Mouse (Mus musculus): ENCODE results near the gene Trim44. TPM values are rescaled to one million over a fixed set of nuclear protein-coding genes. Genes with fewer than 3 reads are reported as not detected.

Gene Trim44
- polyA plus RNA-seq, 1 experiment from 2014 or later = 57.1 TPM

DNA sequence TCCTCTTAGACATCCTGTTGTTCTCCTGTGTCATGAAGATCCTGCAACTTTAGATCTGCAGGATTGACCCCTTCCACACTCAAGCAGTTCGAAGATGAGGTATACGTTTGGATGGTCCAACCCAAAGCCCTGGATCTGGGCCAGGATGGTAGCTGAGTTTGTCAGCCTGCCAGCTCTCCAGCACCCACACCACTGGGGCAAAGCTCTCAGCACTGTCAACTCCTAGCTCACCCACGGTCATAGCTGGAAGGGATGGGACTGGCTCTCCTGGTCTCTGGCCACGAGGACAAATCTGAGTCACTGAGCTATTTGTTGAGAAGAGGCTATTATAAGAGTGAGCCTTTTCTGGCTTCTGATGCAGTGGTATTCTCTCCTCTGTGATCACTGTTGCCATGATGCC, 155.0 kb downstream of the Trim44 start:
- ATAC-seq = no peak
- Histone ChIP-seq H3K27me3 (ENCODE audit: control insufficient read depth, insufficient read depth, low read depth, low read length) (no peaks in the 10 kb centered on the region), H3K4me3 (ENCODE audit: low read depth, low read length) (no peak overlapping the region), H3K4me1 (ENCODE audit: control insufficient read depth, insufficient read depth, low read length) (no peaks in the 10 kb centered on the region; the same call in 1 of the 2 replicates), H3K9ac (ENCODE audit: low read depth, low read length) (no peak overlapping the region), H3K4me2 (ENCODE audit: low read length) (no peak overlapping the region), H3K27ac (ENCODE audit: low read length) (no peak overlapping the region), H3K9me3 (replicated peaks; ENCODE audit: control insufficient read depth, low read length, poor library complexity, severe bottlenecking) (no peaks in the 10 kb centered on the region), H3K36me3 (ENCODE audit: control insufficient read depth, insufficient read depth, low read length) (no peaks in the 10 kb centered on the region)
- 70% methylated on average over 4 of the region's 4 CpGs for WGBS

Other genes with a start within 250 kb of the Trim44 start
- 26.6 and 30.1 TPM in 2 replicates for gene Ldlrad3, start 221.4 kb downstream of the Trim44 start, polyA plus RNA-seq (2015; fragmentation: Nextera tagmentation; extraction: Ambion mirVana)
- gene Fjx1, start 44.7 kb upstream of the Trim44 start, polyA plus RNA-seq (2015; fragmentation: Nextera tagmentation; extraction: Ambion mirVana) = 28.0 and 29.5 TPM in 2 replicates
- 8.4 and 9.8 TPM in 2 replicates for gene Pamr1, start 142.2 kb upstream of the Trim44 start, polyA plus RNA-seq (2015; fragmentation: Nextera tagmentation; extraction: Ambion mirVana)

Measured in midbrain, embryonic 16.5 days (tissue).